Mouse (Mus musculus): ENCODE results near the gene Pla2g1b. TPM values are rescaled to one million over a fixed set of nuclear protein-coding genes. Genes with fewer than 3 reads are reported as not detected.

Pla2g1b gene
- polyA plus RNA-seq, 1 experiment from 2014 or later, result not detected

GRCm38 (mm10) chr5:115479561-115479960, 13.5 kb downstream of the Pla2g1b start:
- Histone ChIP-seq H3K27me3 (ENCODE audit: control insufficient read depth, insufficient read depth, low read depth, low read length) (no peaks in the 10 kb centered on the region), H3K9me3 (replicated peaks; ENCODE audit: control insufficient read depth, low read length, poor library complexity, severe bottlenecking) (no peaks in the 10 kb centered on the region), H3K4me2 (ENCODE audit: low read length) (no peak overlapping the region), H3K4me3 (ENCODE audit: low read depth, low read length) (no peak overlapping the region), H3K36me3 (ENCODE audit: control insufficient read depth, insufficient read depth, low read length) (no peaks in the 10 kb centered on the region), H3K4me1 (ENCODE audit: control insufficient read depth, insufficient read depth, low read length) (peaks cover 30% of the 10 kb centered on the region), H3K27ac (ENCODE audit: low read length) (no peak overlapping the region), H3K9ac (ENCODE audit: low read depth, low read length) (no peak overlapping the region)
- ATAC-seq, result no peak
- WGBS, result 37% methylated on average over 15 of the region's 15 CpGs

DNA sequence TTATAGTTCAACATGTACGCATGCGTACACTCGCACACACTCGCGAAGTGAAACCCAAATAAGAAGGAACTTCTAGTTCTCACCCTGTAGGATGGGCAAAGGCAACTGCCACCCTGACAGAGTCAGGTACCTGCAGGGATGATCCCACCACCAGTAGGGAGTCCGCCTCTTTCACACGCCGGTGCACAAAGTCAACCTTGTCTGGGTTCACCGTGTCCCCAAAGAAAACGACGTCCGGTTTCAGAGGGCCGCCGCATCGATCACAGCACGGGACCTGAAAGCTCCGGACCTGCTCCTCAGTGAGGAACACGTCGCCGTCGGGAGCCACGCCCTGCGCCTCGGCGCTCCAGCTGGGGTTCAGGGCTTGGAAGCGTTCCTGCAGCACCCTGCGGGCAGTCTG, 14.0 kb downstream of the Pla2g1b start:
- no peak for ATAC-seq
- WGBS, result 20% methylated on average over 27 of the region's 27 CpGs
- H3K4me3 ChIP-seq (ENCODE audit: low read depth, low read length), result peak overlapping the region; percentile 13; the same call in 1 of the 2 replicates
- H3K36me3 ChIP-seq (ENCODE audit: control insufficient read depth, insufficient read depth, low read length), result no peaks in the 10 kb centered on the region
- no peaks in the 10 kb centered on the region for H3K27me3 ChIP-seq (ENCODE audit: control insufficient read depth, insufficient read depth, low read depth, low read length)
- H3K9ac ChIP-seq (ENCODE audit: low read depth, low read length), result no peak overlapping the region
- no peak overlapping the region for H3K27ac ChIP-seq (ENCODE audit: low read length)
- H3K4me2 ChIP-seq (ENCODE audit: low read length), result peak overlapping the region; percentile 44; the same call in 1 of the 2 replicates
- H3K4me1 ChIP-seq (ENCODE audit: control insufficient read depth, insufficient read depth, low read length), result peaks cover 34% of the 10 kb centered on the region
- no peaks in the 10 kb centered on the region for H3K9me3 ChIP-seq (replicated peaks; ENCODE audit: control insufficient read depth, low read length, poor library complexity, severe bottlenecking)

DNA sequence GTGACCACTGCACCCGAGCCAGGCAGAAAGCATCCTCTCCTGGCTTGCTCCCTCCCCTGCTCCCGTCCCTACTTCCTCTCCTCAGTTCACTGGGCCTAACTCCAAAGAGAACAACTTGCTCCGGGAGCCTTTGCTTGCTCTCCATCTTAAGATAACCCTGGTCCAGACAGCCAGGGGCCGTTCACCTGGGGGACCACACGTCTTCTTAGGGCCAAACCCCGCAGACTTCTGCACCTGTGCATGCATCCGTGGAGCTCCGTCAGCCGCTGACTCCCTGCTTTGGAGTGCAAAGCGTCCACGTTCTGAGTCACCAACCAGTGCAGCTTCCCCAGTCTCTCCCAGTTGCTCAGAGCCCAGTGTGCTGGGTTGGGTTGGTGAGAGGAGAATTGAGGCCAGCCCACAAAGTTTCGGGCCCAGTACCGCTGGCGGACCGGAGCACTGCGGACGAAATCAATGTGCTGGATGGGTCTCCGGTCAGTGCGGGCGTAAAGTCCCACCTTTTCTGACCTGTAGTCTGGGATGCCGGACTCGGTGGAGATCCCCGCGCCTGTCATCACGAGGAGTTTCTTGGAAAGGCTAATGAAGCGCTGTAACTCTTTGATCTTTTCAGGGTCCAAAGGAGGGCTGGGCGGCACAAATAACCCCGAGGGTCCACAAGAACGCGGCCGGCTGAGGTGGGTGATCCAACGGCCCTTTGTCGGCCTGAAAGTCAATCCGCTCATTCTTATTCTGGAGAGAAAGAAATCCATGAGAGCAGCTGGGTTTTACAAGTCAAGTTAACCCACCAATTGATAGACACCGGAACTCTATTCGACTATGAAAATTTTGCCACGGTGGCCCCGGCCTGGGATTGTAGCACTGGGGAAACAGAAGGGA, 16.6 kb downstream of the Pla2g1b start:
- Histone ChIP-seq H3K27me3 (ENCODE audit: control insufficient read depth, insufficient read depth, low read depth, low read length) (no peaks in the 10 kb centered on the region), H3K4me3 (ENCODE audit: low read depth, low read length) (peak overlapping the region; percentile 18), H3K4me1 (ENCODE audit: control insufficient read depth, insufficient read depth, low read length) (peaks cover 26% of the 10 kb centered on the region), H3K4me2 (ENCODE audit: low read length) (peak overlapping the region; percentile 43), H3K27ac (ENCODE audit: low read length) (no peak overlapping the region), H3K9me3 (replicated peaks; ENCODE audit: control insufficient read depth, low read length, poor library complexity, severe bottlenecking) (no peaks in the 10 kb centered on the region), H3K9ac (ENCODE audit: low read depth, low read length) (0 out of 2 replicates have a peak overlapping the region, but pooled peaks have one; percentile 4), H3K36me3 (ENCODE audit: control insufficient read depth, insufficient read depth, low read length) (no peaks in the 10 kb centered on the region)
- WGBS, result 24% methylated on average over 38 of the region's 38 CpGs
- ATAC-seq, result no peak

- 28% methylated on average over 6 of the region's 6 CpGs for WGBS
- H3K4me2 ChIP-seq (ENCODE audit: low read length), result peak overlapping the region; percentile 43
- H3K27me3 ChIP-seq (ENCODE audit: control insufficient read depth, insufficient read depth, low read depth, low read length), result no peaks in the 10 kb centered on the region
- H3K9me3 ChIP-seq (replicated peaks; ENCODE audit: control insufficient read depth, low read length, poor library complexity, severe bottlenecking), result no peaks in the 10 kb centered on the region
- no peak overlapping the region for H3K4me3 ChIP-seq (ENCODE audit: low read depth, low read length)
- no peaks in the 10 kb centered on the region for H3K36me3 ChIP-seq (ENCODE audit: control insufficient read depth, insufficient read depth, low read length)
- peaks cover 26% of the 10 kb centered on the region for H3K4me1 ChIP-seq (ENCODE audit: control insufficient read depth, insufficient read depth, low read length)
- no peak overlapping the region for H3K9ac ChIP-seq (ENCODE audit: low read depth, low read length)
- no peak for ATAC-seq
- no peak overlapping the region for H3K27ac ChIP-seq (ENCODE audit: low read length)
Observed at GRCm38 (mm10) chr5:115483385-115483784, 17.3 kb downstream of the Pla2g1b start.

DNA sequence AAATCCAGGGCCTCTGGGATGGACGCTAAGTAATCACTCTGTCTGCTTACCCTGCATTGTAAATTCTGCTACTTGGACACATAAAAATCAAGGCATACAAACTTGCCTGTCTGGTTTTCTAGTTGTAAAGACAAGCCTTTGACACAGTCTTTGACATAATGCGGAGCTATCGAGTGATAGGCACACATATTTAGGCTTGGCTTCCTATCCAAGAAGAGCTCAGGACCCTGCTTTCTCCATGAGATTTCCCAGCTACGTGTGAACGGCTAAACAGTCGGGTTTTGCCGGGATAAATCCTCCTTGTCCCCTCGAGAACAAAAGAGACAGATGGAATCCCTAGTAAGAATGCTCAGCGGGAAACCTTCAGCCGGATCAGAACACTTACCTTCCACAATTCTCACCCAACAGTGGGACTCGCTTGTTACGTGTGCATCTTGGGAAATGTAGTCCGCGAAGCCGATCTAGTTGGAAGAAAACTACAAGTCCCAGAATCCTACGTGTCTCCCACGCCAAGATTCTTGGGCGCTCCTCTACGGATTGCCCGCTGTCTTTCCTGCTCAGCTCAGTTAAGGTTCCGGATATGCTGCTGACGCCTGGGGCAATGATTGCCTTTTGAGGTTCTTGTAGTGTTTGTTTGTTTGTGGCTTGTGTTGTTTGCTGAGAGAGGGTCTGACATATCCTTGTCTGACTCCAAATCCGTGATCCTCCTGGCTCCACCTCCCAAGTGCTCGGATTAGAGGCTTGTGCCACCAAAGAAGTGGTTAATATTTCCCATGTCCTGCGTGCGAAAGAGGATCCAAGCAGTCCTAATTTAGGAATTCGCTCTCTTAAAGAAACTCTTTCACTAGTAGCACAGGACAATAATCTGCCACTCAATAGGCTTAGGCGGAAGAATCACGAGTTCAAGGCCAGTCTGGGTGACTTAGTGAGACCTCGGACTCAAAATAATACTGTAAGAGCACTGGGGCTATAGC, 18.2 kb downstream of the Pla2g1b start, which contains the start of gene Sirt4:
Sirt4 (minus strand) TSS at position 779 of the 974 bp plus-strand sequence.
- Histone ChIP-seq H3K27me3 (ENCODE audit: control insufficient read depth, insufficient read depth, low read depth, low read length) (no peaks in the 10 kb centered on the region), H3K9ac (ENCODE audit: low read depth, low read length) (peak within 1 kb of the TSS; percentile 61), H3K9me3 (replicated peaks; ENCODE audit: control insufficient read depth, low read length, poor library complexity, severe bottlenecking) (no peaks in the 10 kb centered on the region), H3K4me2 (ENCODE audit: low read length) (peak within 1 kb of the TSS; percentile 73), H3K27ac (ENCODE audit: low read length) (peak within 1 kb of the TSS; percentile 75), H3K4me3 (ENCODE audit: low read depth, low read length) (peak within 1 kb of the TSS; percentile 49), H3K4me1 (ENCODE audit: control insufficient read depth, insufficient read depth, low read length) (peaks cover 30% of the 10 kb centered on the region), H3K36me3 (ENCODE audit: control insufficient read depth, insufficient read depth, low read length) (no peaks in the 10 kb centered on the region)
- WGBS, result 6% methylated on average over 30 of the region's 30 CpGs
- ATAC-seq, result peak; percentile 86

DNA sequence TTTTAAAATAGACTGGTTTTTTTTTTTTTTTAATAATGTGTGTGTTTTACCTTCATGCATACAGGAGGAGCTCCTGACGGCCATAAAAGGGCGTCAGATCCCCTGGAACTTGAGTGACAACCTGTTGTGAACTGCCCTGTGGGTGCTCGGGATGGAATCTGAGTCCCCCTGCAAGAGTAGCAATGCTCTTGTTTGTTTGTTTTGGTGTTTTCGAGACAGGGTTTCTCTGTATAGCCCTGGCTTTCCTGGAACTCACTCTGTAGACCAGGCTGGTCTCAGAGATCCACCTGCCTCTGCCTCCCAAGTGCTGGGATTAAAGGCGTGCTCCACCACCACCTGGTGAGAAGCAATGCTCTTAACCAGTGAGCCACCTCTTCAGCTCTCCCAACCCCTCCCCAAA, 18.9 kb downstream of the Pla2g1b start:
- H3K36me3 ChIP-seq (ENCODE audit: control insufficient read depth, insufficient read depth, low read length), result no peaks in the 10 kb centered on the region
- peaks cover 30% of the 10 kb centered on the region for H3K4me1 ChIP-seq (ENCODE audit: control insufficient read depth, insufficient read depth, low read length)
- no peaks in the 10 kb centered on the region for H3K9me3 ChIP-seq (replicated peaks; ENCODE audit: control insufficient read depth, low read length, poor library complexity, severe bottlenecking)
- peak overlapping the region; percentile 49 for H3K4me3 ChIP-seq (ENCODE audit: low read depth, low read length)
- ATAC-seq, result no peak
- 78% methylated on average over 5 of the region's 5 CpGs for WGBS
- H3K27ac ChIP-seq (ENCODE audit: low read length), result peak overlapping the region; percentile 75
- peak overlapping the region; percentile 61 for H3K9ac ChIP-seq (ENCODE audit: low read depth, low read length)
- no peaks in the 10 kb centered on the region for H3K27me3 ChIP-seq (ENCODE audit: control insufficient read depth, insufficient read depth, low read depth, low read length)
- peak overlapping the region; percentile 73 for H3K4me2 ChIP-seq (ENCODE audit: low read length)

GRCm38 (mm10) chr5:115485489-115486205, 19.6 kb downstream of the Pla2g1b start:
- H3K4me2 ChIP-seq (ENCODE audit: low read length), result no peak overlapping the region
- H3K36me3 ChIP-seq (ENCODE audit: control insufficient read depth, insufficient read depth, low read length), result no peaks in the 10 kb centered on the region
- no peaks in the 10 kb centered on the region for H3K27me3 ChIP-seq (ENCODE audit: control insufficient read depth, insufficient read depth, low read depth, low read length)
- no peak for ATAC-seq
- H3K9ac ChIP-seq (ENCODE audit: low read depth, low read length), result no peak overlapping the region
- no peak overlapping the region for H3K4me3 ChIP-seq (ENCODE audit: low read depth, low read length)
- no peaks in the 10 kb centered on the region for H3K9me3 ChIP-seq (replicated peaks; ENCODE audit: control insufficient read depth, low read length, poor library complexity, severe bottlenecking)
- 87% methylated on average over 18 of the region's 18 CpGs for WGBS
- H3K4me1 ChIP-seq (ENCODE audit: control insufficient read depth, insufficient read depth, low read length), result peaks cover 30% of the 10 kb centered on the region
- no peak overlapping the region for H3K27ac ChIP-seq (ENCODE audit: low read length)

GRCm38 (mm10) chr5:115486726-115487125, 20.7 kb downstream of the Pla2g1b start:
- no peak for ATAC-seq
- 52% methylated on average over 4 of the region's 4 CpGs for WGBS

More at GRCm38 (mm10) chr5:115486726-115487125, 20.7 kb downstream of the Pla2g1b start:
- H3K9me3 ChIP-seq (replicated peaks; ENCODE audit: control insufficient read depth, low read length, poor library complexity, severe bottlenecking), result no peaks in the 10 kb centered on the region
- no peak overlapping the region for H3K4me2 ChIP-seq (ENCODE audit: low read length)
- H3K36me3 ChIP-seq (ENCODE audit: control insufficient read depth, insufficient read depth, low read length), result no peaks in the 10 kb centered on the region
- peaks cover 33% of the 10 kb centered on the region for H3K4me1 ChIP-seq (ENCODE audit: control insufficient read depth, insufficient read depth, low read length)
- no peak overlapping the region for H3K4me3 ChIP-seq (ENCODE audit: low read depth, low read length)
- no peak overlapping the region for H3K9ac ChIP-seq (ENCODE audit: low read depth, low read length)
- H3K27me3 ChIP-seq (ENCODE audit: control insufficient read depth, insufficient read depth, low read depth, low read length), result no peaks in the 10 kb centered on the region
- no peak overlapping the region for H3K27ac ChIP-seq (ENCODE audit: low read length)
